Mouse (Mus musculus) 416B (cell line): ENCODE data around the gene B4galnt1.
"Not testable (repeated sequence)": the region's sequence is repeated elsewhere in the genome, so short reads cannot be mapped to it uniquely, and the experiment has no call there.

Experiments
- DNase-seq: peaks from one replicate; pipeline ENCODE4 v3.0.0; 2011; ENCODE audit warnings: low read depth

B4galnt1 gene

DNA sequence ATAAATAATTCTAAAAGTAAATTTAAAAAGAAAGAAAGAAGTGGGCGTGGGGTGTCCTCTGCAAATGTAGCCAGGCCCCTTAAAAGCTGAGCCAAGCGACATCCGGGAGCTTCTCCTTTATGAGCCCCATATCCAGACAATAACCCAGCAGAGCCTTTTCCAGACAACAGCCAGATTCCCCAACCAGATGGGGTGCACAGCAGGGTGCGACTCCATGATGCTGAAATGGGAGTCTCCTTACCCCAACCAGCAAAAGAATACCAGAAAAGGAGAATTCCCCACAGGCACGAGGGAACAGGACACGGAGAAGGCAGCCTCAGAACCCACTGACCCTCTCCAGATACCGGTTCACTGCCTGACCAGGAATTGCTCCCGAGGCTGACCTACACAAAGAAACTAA is 21.8 kb upstream of the B4galnt1 start:
- DNase-seq = no peak

DNA sequence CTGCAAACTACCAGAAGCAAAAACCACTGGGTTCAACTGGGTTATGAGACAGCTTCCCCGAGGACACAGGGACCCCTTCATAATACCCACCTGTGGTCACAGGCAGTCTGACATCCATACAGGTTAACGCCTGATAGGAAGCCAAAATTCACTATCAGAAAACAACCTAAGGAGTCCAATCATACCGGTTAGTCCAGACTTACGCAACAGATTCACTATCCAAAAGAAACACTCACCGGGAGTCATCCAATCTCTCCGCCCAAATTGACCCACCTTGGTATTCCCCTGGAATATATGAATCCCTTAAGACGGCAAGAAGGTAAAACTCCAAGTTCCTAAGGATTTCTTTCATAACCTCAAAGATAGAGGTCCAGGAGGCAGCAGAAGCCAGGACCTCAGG is 20.5 kb upstream of the B4galnt1 start:
- no peak for DNase-seq

- DNase-seq = no peak
These were observed 19.7 kb upstream of the B4galnt1 start for GRCm38 (mm10) chr10:127145303-127145702.

DNA sequence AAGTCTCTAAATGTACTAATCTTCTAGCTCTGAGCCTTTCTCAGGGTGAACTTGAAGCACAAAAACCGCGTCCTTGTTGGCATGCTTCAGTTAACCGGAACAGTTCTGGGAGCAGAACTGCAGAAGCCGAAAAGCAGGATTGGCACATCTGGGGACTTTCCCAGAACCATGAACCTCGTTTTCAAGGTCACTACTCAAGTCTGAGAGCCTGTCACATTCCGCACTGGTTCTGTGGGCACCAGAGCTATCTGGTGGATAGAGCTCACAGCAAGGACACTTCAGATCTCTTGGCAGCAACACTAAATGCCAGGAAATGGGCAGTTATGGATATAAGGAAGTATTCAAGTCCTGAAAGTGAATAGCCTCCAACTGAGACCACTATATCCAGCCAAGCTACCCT is 17.9 kb upstream of the B4galnt1 start:
- DNase-seq = no peak

DNA sequence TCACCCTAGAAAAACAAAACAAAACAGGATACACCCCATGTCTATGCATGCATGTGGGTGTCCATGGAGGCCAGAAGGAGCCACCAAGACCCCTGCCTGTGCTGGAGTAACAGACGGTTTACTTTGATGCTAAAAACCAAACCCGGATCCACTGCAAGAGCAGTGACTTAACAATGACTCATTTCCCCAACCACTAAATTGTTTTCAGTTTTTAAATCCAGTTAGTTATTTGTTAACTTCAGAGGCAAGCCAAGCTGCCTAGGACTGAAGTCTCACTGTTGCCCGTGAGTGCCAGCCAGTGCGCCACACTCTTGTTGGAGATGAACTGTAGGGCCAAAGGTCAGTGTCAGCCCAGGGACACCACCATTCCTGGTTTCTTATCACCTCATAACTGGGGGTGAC is 14.6 kb upstream of the B4galnt1 start:
- DNase-seq = peak; percentile 93

DNA sequence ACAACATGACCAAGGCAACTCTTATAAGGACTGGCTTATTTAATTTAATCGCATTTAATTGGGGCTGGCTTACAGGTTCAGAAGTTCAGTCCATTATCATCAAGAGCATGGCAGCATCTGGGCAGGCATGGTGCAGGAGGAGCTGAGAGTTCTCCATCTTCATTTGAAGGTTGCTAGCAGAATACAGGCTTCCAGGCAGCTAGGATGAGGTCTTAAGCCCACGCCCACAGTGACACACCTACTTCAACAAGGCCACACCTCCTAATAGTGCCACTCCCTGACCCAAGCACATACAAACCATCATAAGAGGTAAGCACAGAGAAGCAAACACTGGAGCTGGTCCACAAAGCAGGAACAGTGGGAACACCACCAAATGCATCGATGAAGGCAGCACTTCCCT is 13.8 kb upstream of the B4galnt1 start:
- DNase-seq = peak; percentile 64

- DNase-seq = not testable (repeated sequence)
These were observed 12.5 kb upstream of the B4galnt1 start for GRCm38 (mm10) chr10:127152556-127152955.

- DNase-seq = no peak
These were observed 11.7 kb upstream of the B4galnt1 start for GRCm38 (mm10) chr10:127153323-127153722.

DNA sequence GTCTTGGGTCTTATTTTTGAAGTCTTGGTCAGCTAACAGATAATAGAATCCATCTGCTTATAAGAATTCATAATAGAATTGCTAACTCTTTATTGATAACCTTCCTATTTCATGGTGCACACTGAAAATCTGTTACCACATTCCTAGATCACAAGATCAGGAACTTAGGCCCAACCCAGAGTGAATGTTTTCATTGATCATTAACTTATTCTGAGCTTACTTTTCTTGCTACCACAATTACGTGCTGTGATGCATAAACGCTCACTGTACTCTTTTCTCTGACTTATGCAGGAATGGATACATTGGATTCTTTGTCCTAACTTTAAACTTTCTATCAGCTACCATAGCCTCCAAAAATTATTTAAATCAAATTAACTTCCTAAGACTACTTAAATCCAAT is 10.8 kb upstream of the B4galnt1 start:
- DNase-seq = no peak

DNA sequence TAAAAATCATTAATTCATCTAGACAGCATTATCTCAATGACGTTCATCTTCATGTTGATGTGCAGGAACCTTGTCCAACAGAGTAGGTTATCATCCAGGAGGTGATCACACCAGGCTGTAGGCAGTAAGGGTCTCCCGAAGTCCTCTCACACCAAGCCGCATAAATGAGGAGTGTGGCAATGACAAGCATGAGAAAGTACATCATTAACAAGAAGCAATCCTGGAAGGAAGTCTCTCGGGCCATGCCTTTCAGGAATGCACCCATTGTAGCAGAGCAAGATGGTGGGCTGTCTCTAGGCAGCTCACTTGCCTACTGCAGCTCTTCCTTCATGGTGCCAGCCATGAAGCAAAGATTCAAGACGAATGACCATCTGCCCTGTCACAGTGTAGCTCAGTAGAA is 10.4 kb upstream of the B4galnt1 start:
- DNase-seq = no peak

DNA sequence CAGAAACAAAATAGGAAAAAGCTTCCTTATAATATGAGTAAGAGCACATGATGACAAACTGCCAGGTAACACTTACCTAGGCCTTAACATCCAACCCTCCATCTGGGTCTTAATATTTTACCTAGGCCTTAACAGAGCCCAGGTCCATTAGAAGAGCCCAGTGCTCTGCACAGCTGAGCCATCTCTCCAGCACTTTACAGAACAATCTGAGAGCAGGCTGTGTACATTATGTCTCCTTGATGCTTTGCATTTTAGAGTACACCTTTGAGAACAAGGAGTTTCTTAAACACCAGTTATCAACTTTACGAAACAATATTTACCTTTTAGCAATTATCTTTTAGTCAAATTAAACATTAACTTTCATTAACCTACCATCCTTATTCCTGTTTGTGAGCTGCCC is 8.9 kb upstream of the B4galnt1 start:
- no peak for DNase-seq

DNA sequence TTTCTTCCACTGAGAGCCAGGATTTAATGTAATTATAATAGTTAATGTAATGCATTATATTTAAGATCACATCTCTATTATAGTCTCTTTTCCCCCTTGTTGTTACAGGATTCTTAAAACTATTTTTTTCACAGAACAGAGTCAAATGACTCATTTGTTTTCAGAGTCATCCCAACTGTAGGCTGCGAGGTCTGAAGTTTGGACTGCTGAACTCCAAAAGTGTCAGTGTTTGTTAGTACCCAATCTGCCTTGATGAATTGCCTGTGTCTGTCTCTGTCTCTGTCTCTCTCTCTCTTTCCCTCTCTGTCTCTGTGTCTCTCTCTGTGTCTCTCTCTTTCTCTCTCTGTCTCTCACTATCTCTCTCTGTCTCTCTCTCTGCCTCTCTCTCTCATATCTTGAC is 8.5 kb upstream of the B4galnt1 start:
- no peak for DNase-seq

- no peak for DNase-seq
These were observed 6.6 kb upstream of the B4galnt1 start for GRCm38 (mm10) chr10:127158471-127158870.

- DNase-seq = no peak
These were observed 4.9 kb upstream of the B4galnt1 start for GRCm38 (mm10) chr10:127160081-127160480.

DNA sequence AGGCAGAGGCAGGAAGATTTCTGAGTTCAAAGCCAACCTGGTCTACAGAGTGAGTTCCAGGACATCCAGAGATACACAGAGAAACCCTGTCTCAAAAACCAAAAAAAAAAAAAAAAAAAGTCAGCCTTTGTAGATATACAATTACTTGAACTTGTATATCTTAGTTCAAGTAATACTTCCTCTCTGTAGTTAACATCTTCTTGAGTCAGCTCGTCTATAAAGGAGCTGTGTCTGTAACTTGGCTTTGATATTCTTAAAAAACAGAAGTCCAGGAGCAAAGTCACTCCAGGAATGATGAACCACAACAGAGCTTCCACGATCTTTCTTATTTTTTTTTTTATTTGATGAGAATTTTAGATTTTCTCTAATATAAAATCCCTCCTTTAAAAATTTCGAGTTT is 4.3 kb upstream of the B4galnt1 start:
- DNase-seq = no peak

GRCm38 (mm10) chr10:127162771-127163261 is 2.2 kb upstream of the B4galnt1 start:
- DNase-seq = peak; percentile 49

- DNase-seq = no peak
These were observed 835 bp upstream of the B4galnt1 start for GRCm38 (mm10) chr10:127164190-127164589.

- DNase-seq = no peak
These were observed 279 bp downstream of the B4galnt1 start for GRCm38 (mm10) chr10:127165354-127165653.

DNA sequence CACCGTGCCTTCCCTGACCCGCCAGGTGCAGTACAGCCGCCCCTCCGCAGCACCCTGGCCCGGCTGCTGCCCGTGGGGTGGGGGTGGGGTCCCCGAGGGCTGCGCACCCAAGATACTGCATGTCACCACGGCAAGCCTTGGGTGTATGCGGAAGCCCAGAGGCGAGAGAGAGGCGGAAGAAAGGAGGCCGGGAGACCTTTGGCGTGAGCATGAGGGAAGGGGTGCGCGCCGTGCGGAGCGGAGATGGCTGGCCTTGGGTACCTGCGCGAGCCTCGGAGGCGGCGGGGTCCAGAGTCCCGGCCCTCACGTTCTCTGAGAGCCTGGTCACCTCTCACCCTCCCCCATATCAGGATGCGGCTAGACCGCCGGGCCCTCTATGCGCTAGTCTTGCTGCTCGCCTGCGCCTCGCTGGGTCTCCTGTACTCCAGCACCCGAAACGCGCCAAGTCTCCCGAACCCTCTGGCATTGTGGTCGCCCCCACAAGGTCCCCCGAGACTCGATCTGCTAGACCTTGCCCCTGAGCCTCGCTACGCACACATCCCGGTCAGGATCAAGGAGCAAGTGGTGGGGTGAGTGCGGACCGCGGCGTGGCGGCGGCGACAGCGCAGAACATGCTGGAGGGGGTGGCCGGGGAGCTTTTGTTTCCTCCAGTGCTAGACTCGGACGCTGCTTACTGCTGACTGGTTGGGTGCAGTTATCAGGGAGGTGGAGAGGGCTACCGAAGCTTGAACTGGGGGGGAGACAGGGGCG is 804 bp downstream of the B4galnt1 start:
- peak; percentile 83 for DNase-seq

- DNase-seq = no peak
These were observed 1.3 kb downstream of the B4galnt1 start for GRCm38 (mm10) chr10:127166404-127166715.

GRCm38 (mm10) chr10:127166771-127167613 is 2.0 kb downstream of the B4galnt1 start:
- no peak for DNase-seq

- no peak for DNase-seq
These were observed 2.7 kb downstream of the B4galnt1 start for GRCm38 (mm10) chr10:127167614-127168192.

GRCm38 (mm10) chr10:127170002-127170401 is 5.0 kb downstream of the B4galnt1 start:
- no peak for DNase-seq
